Mouse (Mus musculus) spleen, adult 2 months (tissue): ENCODE measurements around the gene BC051665. TPM values are rescaled to one million over a fixed set of nuclear protein-coding genes. Genes with fewer than 3 reads are reported as not detected.

Experiments
- DNase-seq, 2 experiments: peaks; one replicate each; pipeline versions ENCODE4 v3.0.0 to v3.0.0-alpha.2; 2012 to 2021; ENCODE audit warnings: low spot score in 2 of 2, low read depth in 1 of 2
- H3K27ac ChIP-seq: fragments of 200-500 bp; 2 replicates; pipeline ENCODE4 v1.5.1; 2012; ENCODE audit warnings: low read length, inconsistent platforms; ENCODE audit not compliant: insufficient read depth
- H3K27me3 ChIP-seq: fragments of 200-500 bp; 2 replicates; pipeline ENCODE4 v1.6.1; 2012; ENCODE audit warnings: mild to moderate bottlenecking, moderate library complexity, low read length, inconsistent platforms; ENCODE audit not compliant: control insufficient read depth, insufficient read depth
- H3K36me3 ChIP-seq: fragments of 200-500 bp; 2 replicates; pipeline ENCODE4 v1.6.1; 2012; ENCODE audit warnings: mild to moderate bottlenecking, low read length, inconsistent platforms; ENCODE audit not compliant: control insufficient read depth, insufficient read depth
- H3K4me1 ChIP-seq: fragments of 200-500 bp; 2 replicates; pipeline ENCODE4 v1.6.1; 2011; ENCODE audit warnings: inconsistent platforms; ENCODE audit not compliant: control insufficient read depth, insufficient read depth, insufficient read length
- H3K4me3 ChIP-seq: fragments of 200-500 bp; 2 replicates; pipeline ENCODE4 v1.5.1; 2011; ENCODE audit warnings: mild to moderate bottlenecking, inconsistent platforms; ENCODE audit not compliant: insufficient read depth, insufficient read length; ENCODE audit errors: extremely low read depth
- CTCF ChIP-seq: fragments of 200-500 bp; IDR thresholded peaks from 2 replicates; pipeline ENCODE4 v1.5.1; 2011; ENCODE audit warnings: mild to moderate bottlenecking, inconsistent platforms; ENCODE audit not compliant: insufficient read depth, insufficient read length, insufficient replicate concordance; ENCODE audit errors: extremely low read depth
- POLR2A ChIP-seq: fragments of 200-500 bp; IDR thresholded peaks from 2 replicates; pipeline ENCODE4 v1.6.1; 2011; ENCODE audit warnings: low read depth, low read length, inconsistent platforms
- WGBS: fragments of 180-500 bp; shearing (Covaris S2); methylation state at CpG from one replicate; pipeline ENCODE4 v1.1.7; 2018; 5-methylcytosine and 5-hydroxymethylcytosine counted together
- polyA plus RNA-seq: library from polyadenylated mRNA; depleted of rRNA; stranded (reverse); fragments of >200 nt; gene quantifications from 2 replicates; pipeline ENCODE4 v1.2.3, GENCODE M21; 2012; rRNA removed

BC051665 gene
- not detected in 2 replicates for polyA plus RNA-seq

- Histone ChIP-seq H3K27ac (no peak within 1 kb of the TSS), H3K4me1 (no peaks in the 10 kb centered on the region), H3K4me3 (no peak within 1 kb of the TSS), H3K27me3 (no peaks in the 10 kb centered on the region), H3K36me3 (no peaks in the 10 kb centered on the region)
- no peak for TF ChIP-seq CTCF
- TF ChIP-seq POLR2A = no peak
- no peak for DNase-seq
Measured at GRCm38 (mm10) chr13:60786264-60786663, at the start of gene BC051665. Gene BC051665, minus strand, starts transcription at chr13:60786364.

GRCm38 (mm10) chr13:60826052-60826451 lies 39.9 kb upstream of the BC051665 start:
- DNase-seq = peak in 1 of 2 experiments; percentile 30
- H3K27ac ChIP-seq = no peak overlapping the region
- H3K36me3 ChIP-seq = no peaks in the 10 kb centered on the region
- TF ChIP-seq POLR2A = no peak
- peak; percentile 38; the same call in 1 of the 2 replicates for TF ChIP-seq CTCF
- no peak overlapping the region for H3K4me3 ChIP-seq
- H3K27me3 ChIP-seq = no peaks in the 10 kb centered on the region
- 30% methylated on average over 3 of the region's 3 CpGs for WGBS
- no peaks in the 10 kb centered on the region for H3K4me1 ChIP-seq

GRCm38 (mm10) chr13:60820486-60821175 lies 34.5 kb upstream of the BC051665 start:
- no peak for TF ChIP-seq POLR2A
- no peak for TF ChIP-seq CTCF
- Histone ChIP-seq H3K4me1 (no peaks in the 10 kb centered on the region), H3K27me3 (no peaks in the 10 kb centered on the region), H3K27ac (no peak overlapping the region), H3K4me3 (no peak overlapping the region), H3K36me3 (no peaks in the 10 kb centered on the region)
- no peak for DNase-seq
- WGBS = 86% methylated on average over 3 of the region's 3 CpGs

GRCm38 (mm10) chr13:60819469-60819868 lies 33.3 kb upstream of the BC051665 start:
- no peak for DNase-seq
- no peak for TF ChIP-seq CTCF
- no peak for TF ChIP-seq POLR2A
- Histone ChIP-seq H3K4me1 (no peaks in the 10 kb centered on the region), H3K27ac (no peak overlapping the region), H3K27me3 (no peaks in the 10 kb centered on the region), H3K36me3 (no peaks in the 10 kb centered on the region), H3K4me3 (no peak overlapping the region)
- 10% methylated on average over 7 of the region's 7 CpGs for WGBS

- H3K4me1 ChIP-seq = no peaks in the 10 kb centered on the region
- H3K27ac ChIP-seq = no peak overlapping the region
- WGBS = 57% methylated on average over 1 of the region's 1 CpGs
- H3K36me3 ChIP-seq = no peaks in the 10 kb centered on the region
- no peak for TF ChIP-seq CTCF
- no peak for DNase-seq
- no peaks in the 10 kb centered on the region for H3K27me3 ChIP-seq
- H3K4me3 ChIP-seq = no peak overlapping the region
Measured at GRCm38 (mm10) chr13:60813722-60814121, 27.6 kb upstream of the BC051665 start.

- DNase-seq = no peak
- TF ChIP-seq POLR2A (no peak), CTCF (no peak)
- Histone ChIP-seq H3K27ac (no peak overlapping the region), H3K27me3 (no peaks in the 10 kb centered on the region), H3K36me3 (no peaks in the 10 kb centered on the region), H3K4me1 (no peaks in the 10 kb centered on the region), H3K4me3 (no peak overlapping the region)
- 84% methylated on average over 6 of the region's 6 CpGs for WGBS
Measured at GRCm38 (mm10) chr13:60812768-60813167, 26.6 kb upstream of the BC051665 start.

DNA sequence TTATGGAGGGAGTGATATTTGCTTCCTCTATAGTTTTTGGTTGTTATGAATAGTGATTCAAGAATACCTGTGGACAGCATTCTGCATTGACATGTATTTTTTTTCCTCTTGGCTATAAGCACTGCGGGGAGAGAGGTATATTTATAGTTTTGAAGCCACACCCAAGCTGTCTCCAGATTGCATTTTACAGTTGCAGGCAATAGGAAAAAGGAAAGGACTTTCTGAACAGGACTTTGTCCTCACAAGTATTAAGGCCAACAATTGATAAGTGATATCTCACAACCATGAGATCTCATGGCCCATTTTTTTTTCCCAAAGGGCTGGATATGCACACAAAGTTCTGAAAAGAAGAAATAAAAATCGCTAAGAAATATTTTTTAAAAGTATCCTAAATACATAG lies 23.5 kb upstream of the BC051665 start:
- H3K4me1 ChIP-seq = no peaks in the 10 kb centered on the region
- H3K4me3 ChIP-seq = no peak overlapping the region
- TF ChIP-seq POLR2A (no peak), CTCF (no peak)
- DNase-seq = no peak
- WGBS = 69% methylated on average over 2 of the region's 2 CpGs
- no peaks in the 10 kb centered on the region for H3K36me3 ChIP-seq
- no peaks in the 10 kb centered on the region for H3K27me3 ChIP-seq
- no peak overlapping the region for H3K27ac ChIP-seq
